In genomic region chr4:22109410-22109809, GRCm38 (mm10) we compare ENCODE assay signal across 16 mouse cellular contexts.
DNase-seq lines count a peak whose midpoint lies in the region; ATAC-seq lines count a peak whose summit lies in the region.
"Had no signal": no experiment of that assay in that cellular context is flagged by ENCODE, and none has a peak within 500 bp of the region (broad histone marks: within the 10 kb centered on the region; RNA-seq: fewer than 3 reads in every experiment).

No protein-coding gene starts in this region.

- H3K9ac ChIP-seq in hindbrain, embryonic 13.5 days, result no peak overlapping the region
- no peak overlapping the region for H3K9ac ChIP-seq in midbrain, embryonic 14.5 days (replicated peaks; ENCODE audit: low read length)
- H3K9ac ChIP-seq: heart, embryonic 12.5 days; liver, embryonic 15.5 days had no signal

- 0 out of 2 replicates have a peak, but pooled peaks have one; percentile 32 for ATAC-seq in hindbrain, embryonic 13.5 days (ENCODE audit: low FRiP score)
- peak; percentile 11; the same call in 1 of the 2 replicates for ATAC-seq in midbrain, embryonic 14.5 days (ENCODE audit: low FRiP score, low TSS enrichment)

- no peak overlapping the region for H3K4me2 ChIP-seq in hindbrain, embryonic 13.5 days
- H3K4me2 ChIP-seq in midbrain, embryonic 14.5 days (ENCODE audit: low read length), result no peak overlapping the region
- H3K4me2 ChIP-seq: heart, embryonic 12.5 days; liver, embryonic 15.5 days had no signal

- no peaks in the 10 kb centered on the region for H3K9me3 ChIP-seq in hindbrain, embryonic 13.5 days
- H3K9me3 ChIP-seq in midbrain, embryonic 14.5 days (ENCODE audit: control insufficient read depth, low read length), result no peaks in the 10 kb centered on the region
- H3K9me3 ChIP-seq: embryonic facial prominence, embryonic 10.5 days; heart, embryonic 12.5 days; liver, embryonic 15.5 days had no signal

- no peaks in the 10 kb centered on the region for H3K36me3 ChIP-seq in hindbrain, embryonic 13.5 days
- H3K36me3 ChIP-seq in midbrain, embryonic 14.5 days (ENCODE audit: control insufficient read depth, insufficient read depth, low read length), result no peaks in the 10 kb centered on the region
- H3K36me3 ChIP-seq: embryonic facial prominence, embryonic 10.5 days; heart, embryonic 12.5 days; liver, embryonic 15.5 days had no signal

- DNase-seq in kidney, adult 9 months, result peak; percentile 18
- DNase-seq in kidney, adult 11 months, result no peak
- peak; percentile 24 for DNase-seq in Muller cell, postnatal 12 days (ENCODE audit: inconsistent ontology term)
- DNase-seq in midbrain, embryonic 14.5 days, result no peak
- no peak for DNase-seq in thymus, postnatal 4 days
- no peak for DNase-seq in gastrocnemius, postnatal 14 days
- DNase-seq: cerebellum, adult 8-10 months; gastrocnemius, postnatal 10 days; spleen, adult 18-20 months had no signal

- intact Hi-C loops in gastrocnemius, postnatal 14 days (cut with DNase I; ENCODE audit: low total_unique reads), result no loop called here

- H3K27ac ChIP-seq in hindbrain, embryonic 13.5 days, result no peak overlapping the region
- no peak overlapping the region for H3K27ac ChIP-seq in midbrain, embryonic 14.5 days (replicated peaks; ENCODE audit: low read depth, low read length)
- H3K27ac ChIP-seq: embryonic facial prominence, embryonic 10.5 days; liver, embryonic 15.5 days; macrophage; stomach, postnatal 0 days had no signal

- H3K4me1 ChIP-seq in hindbrain, embryonic 13.5 days (replicated peaks), result peaks cover 16% of the 10 kb centered on the region; the same call in 1 of the 2 replicates
- H3K4me1 ChIP-seq in midbrain, embryonic 14.5 days (ENCODE audit: control insufficient read depth, insufficient read depth, low read length), result peaks cover 26% of the 10 kb centered on the region
- H3K4me1 ChIP-seq: liver, embryonic 15.5 days had no signal

- H3K27me3 ChIP-seq in hindbrain, embryonic 13.5 days, result no peaks in the 10 kb centered on the region
- no peaks in the 10 kb centered on the region for H3K27me3 ChIP-seq in midbrain, embryonic 14.5 days (ENCODE audit: control insufficient read depth, insufficient read depth, low read length)
- H3K27me3 ChIP-seq: heart, embryonic 12.5 days; liver, embryonic 15.5 days had no signal

- H3K4me3 ChIP-seq in hindbrain, embryonic 13.5 days, result no peak overlapping the region
- no peak overlapping the region for H3K4me3 ChIP-seq in midbrain, embryonic 14.5 days (replicated peaks; ENCODE audit: low read depth, low read length)
- H3K4me3 ChIP-seq: embryonic facial prominence, embryonic 10.5 days; heart, embryonic 12.5 days; liver, embryonic 15.5 days; myocyte had no signal

- 30% methylated on average over 6 of the region's 6 CpGs for WGBS in hindbrain, embryonic 13.5 days
- 10% methylated on average over 6 of the region's 6 CpGs for WGBS in midbrain, embryonic 14.5 days

Comparison
In these comparisons a context has a peak if more than half of its experiments do, and no peak if none do; other contexts are left out.
1. DNase-seq: peak in kidney, adult 9 months (single experiment) and Muller cell, postnatal 12 days (single experiment); none in kidney, adult 11 months (single experiment), midbrain, embryonic 14.5 days (single experiment), thymus, postnatal 4 days (single experiment) and gastrocnemius, postnatal 14 days (single experiment).